Comparison of ENCODE assay signal across 10 mouse cellular contexts in genomic region chr12:70679701-70680425, GRCm38 (mm10).
DNase-seq lines count a peak whose midpoint lies in the region; ATAC-seq lines count a peak whose summit lies in the region.
"Had no signal": no experiment of that assay in that cellular context is flagged by ENCODE, and none has a peak within 500 bp of the region (broad histone marks: within the 10 kb centered on the region; RNA-seq: fewer than 3 reads in every experiment).

No protein-coding gene starts in this region.

- H3K4me3 ChIP-seq in heart, embryonic 12.5 days = no peak overlapping the region
- no peak overlapping the region for H3K4me3 ChIP-seq in embryonic facial prominence, embryonic 14.5 days (ENCODE audit: low read depth, low read length)
- H3K4me3 ChIP-seq in heart, embryonic 14.5 days (ENCODE audit: control insufficient read depth in 1 of 2, insufficient read depth in 1 of 2, low read depth in 1 of 2, low read length in 2 of 2) = no peak overlapping the region
- H3K4me3 ChIP-seq in stomach, embryonic 14.5 days (ENCODE audit: low read depth, low read length) = no peak overlapping the region
- H3K4me3 ChIP-seq: megakaryocyte, embryonic 14.5 days had no signal

- DNase-seq in heart, adult 11 months = peak; percentile 97
- DNase-seq in embryonic facial prominence, embryonic 14.5 days (ENCODE audit: low spot score) = peak; percentile 76
- peak; percentile 64 for DNase-seq in lung, postnatal 10 days
- no peak for DNase-seq in cerebellum, adult 11 months
- no peak for DNase-seq in kidney, postnatal 25 days

- no peaks in the 10 kb centered on the region for H3K27me3 ChIP-seq in heart, embryonic 12.5 days (replicated peaks)
- H3K27me3 ChIP-seq in embryonic facial prominence, embryonic 14.5 days (replicated peaks; ENCODE audit: control insufficient read depth, insufficient read depth, low read length) = no peaks in the 10 kb centered on the region
- no peaks in the 10 kb centered on the region for H3K27me3 ChIP-seq in heart, embryonic 14.5 days (ENCODE audit: control insufficient read depth, insufficient read depth, low read length)
- no peaks in the 10 kb centered on the region for H3K27me3 ChIP-seq in stomach, embryonic 14.5 days (ENCODE audit: control insufficient read depth, insufficient read depth, low read length)
- H3K27me3 ChIP-seq: CH12.LX had no signal

- no peaks in the 10 kb centered on the region for H3K36me3 ChIP-seq in heart, embryonic 12.5 days
- no peaks in the 10 kb centered on the region for H3K36me3 ChIP-seq in embryonic facial prominence, embryonic 14.5 days (ENCODE audit: control insufficient read depth, insufficient read depth, low read length)
- no peaks in the 10 kb centered on the region for H3K36me3 ChIP-seq in heart, embryonic 14.5 days (ENCODE audit: control insufficient read depth, insufficient read depth, low read length)
- H3K36me3 ChIP-seq in stomach, embryonic 14.5 days (ENCODE audit: control insufficient read depth, insufficient read depth, low read length) = no peaks in the 10 kb centered on the region

- H3K4me2 ChIP-seq in heart, embryonic 12.5 days = no peak overlapping the region
- H3K4me2 ChIP-seq in embryonic facial prominence, embryonic 14.5 days (ENCODE audit: low read depth, low read length) = 0 out of 2 replicates have a peak overlapping the region, but pooled peaks have one; percentile 18
- no peak overlapping the region for H3K4me2 ChIP-seq in heart, embryonic 14.5 days (ENCODE audit: low read length)
- H3K4me2 ChIP-seq in stomach, embryonic 14.5 days (replicated peaks; ENCODE audit: low read depth, low read length) = no peak overlapping the region

- 0 out of 2 replicates have a peak, but pooled peaks cover 6% of the 10 kb centered on the region for H3K9me3 ChIP-seq in heart, embryonic 12.5 days (replicated peaks)
- H3K9me3 ChIP-seq in embryonic facial prominence, embryonic 14.5 days (ENCODE audit: control insufficient read depth, low read length) = no peaks in the 10 kb centered on the region
- H3K9me3 ChIP-seq in heart, embryonic 14.5 days (ENCODE audit: control insufficient read depth, low read length) = no peaks in the 10 kb centered on the region
- no peaks in the 10 kb centered on the region for H3K9me3 ChIP-seq in stomach, embryonic 14.5 days (ENCODE audit: control insufficient read depth, low read depth, low read length)

- peaks cover 20% of the 10 kb centered on the region for H3K4me1 ChIP-seq in heart, embryonic 12.5 days (replicated peaks)
- H3K4me1 ChIP-seq in embryonic facial prominence, embryonic 14.5 days (ENCODE audit: control insufficient read depth, insufficient read depth, low read length) = peaks cover 5% of the 10 kb centered on the region; the same call in 1 of the 2 replicates
- H3K4me1 ChIP-seq in heart, embryonic 14.5 days (ENCODE audit: control insufficient read depth in 2 of 2, insufficient read depth in 2 of 2, low read length in 2 of 2) = peaks cover 13 to 18% of the 10 kb centered on the region in 2 experiments
- H3K4me1 ChIP-seq in stomach, embryonic 14.5 days (ENCODE audit: control insufficient read depth, insufficient read depth, low read length) = no peaks in the 10 kb centered on the region; the same call in 1 of the 2 replicates

- no peak overlapping the region for H3K9ac ChIP-seq in heart, embryonic 12.5 days
- H3K9ac ChIP-seq in embryonic facial prominence, embryonic 14.5 days (ENCODE audit: low read depth, low read length) = no peak overlapping the region
- H3K9ac ChIP-seq in heart, embryonic 14.5 days (ENCODE audit: low read length) = no peak overlapping the region
- no peak overlapping the region for H3K9ac ChIP-seq in stomach, embryonic 14.5 days (replicated peaks; ENCODE audit: low read depth, low read length)

- no peak for ATAC-seq in heart, embryonic 12.5 days (ENCODE audit: insufficient number of reproducible peaks, low FRiP score)
- ATAC-seq in embryonic facial prominence, embryonic 14.5 days (ENCODE audit: low read depth) = peak; percentile 85
- peak; percentile 43; the same call in 1 of the 2 replicates for ATAC-seq in heart, embryonic 14.5 days (ENCODE audit: insufficient number of reproducible peaks, insufficient read depth, low FRiP score, low read depth)
- peak; percentile 63 for ATAC-seq in stomach, embryonic 14.5 days (ENCODE audit: insufficient number of reproducible peaks, insufficient read depth, low FRiP score, low read depth)

- WGBS in heart, embryonic 12.5 days = 57% methylated on average over 20 of the region's 20 CpGs
- WGBS in embryonic facial prominence, embryonic 14.5 days = 57% methylated on average over 20 of the region's 20 CpGs
- 54% methylated on average over 20 of the region's 20 CpGs for WGBS in heart, embryonic 14.5 days
- 69% methylated on average over 20 of the region's 20 CpGs for WGBS in stomach, embryonic 14.5 days

- H3K27ac ChIP-seq in heart, embryonic 12.5 days (ENCODE audit: poor library complexity, severe bottlenecking) = no peak overlapping the region
- no peak overlapping the region for H3K27ac ChIP-seq in embryonic facial prominence, embryonic 14.5 days (replicated peaks; ENCODE audit: low read depth, low read length)
- H3K27ac ChIP-seq in heart, embryonic 14.5 days (replicated peaks in 1 of 2; ENCODE audit: control insufficient read depth in 1 of 2, insufficient read depth in 1 of 2, low read depth in 2 of 2, low read length in 2 of 2) = no peak overlapping the region
- H3K27ac ChIP-seq in stomach, embryonic 14.5 days (ENCODE audit: low read length) = no peak overlapping the region

Comparison
In these comparisons a context has a peak if more than half of its experiments do, and no peak if none do; other contexts are left out.
1. DNase-seq: peak in heart, adult 11 months (single experiment), embryonic facial prominence, embryonic 14.5 days (single experiment) and lung, postnatal 10 days (single experiment); none in cerebellum, adult 11 months (single experiment) and kidney, postnatal 25 days (0 of 2).